Mouse (Mus musculus): Measurements from ENCODE around the gene Ifna9. TPM values are rescaled to one million over a fixed set of nuclear protein-coding genes. Genes with fewer than 3 reads are reported as not detected.

Gene Ifna9
- polyA plus RNA-seq, 1 experiment from 2014 or later: not detected

Other genes starting within 250 kb of the Ifna9 start
- 18.3 and 20.7 TPM in 2 replicates for gene Hacd4, start 153.5 kb downstream of the Ifna9 start, polyA plus RNA-seq (2015; fragmentation: Nextera tagmentation; extraction: Ambion mirVana)
- gene Ifnb1, start 69.6 kb downstream of the Ifna9 start, polyA plus RNA-seq (2015; fragmentation: Nextera tagmentation; extraction: Ambion mirVana): not detected in 2 replicates
- not detected in 2 replicates for gene Ifna15, start 34.1 kb downstream of the Ifna9 start, polyA plus RNA-seq (2015; fragmentation: Nextera tagmentation; extraction: Ambion mirVana)
- not detected in 2 replicates for gene Ifna14, start 20.6 kb downstream of the Ifna9 start, polyA plus RNA-seq (2015; fragmentation: Nextera tagmentation; extraction: Ambion mirVana)
- gene Ifna12, start 11.0 kb upstream of the Ifna9 start, polyA plus RNA-seq (2015; fragmentation: Nextera tagmentation; extraction: Ambion mirVana): not detected in 2 replicates
- gene C87499, start 42.0 kb upstream of the Ifna9 start, polyA plus RNA-seq (2015; fragmentation: Nextera tagmentation; extraction: Ambion mirVana): not detected in 2 replicates
- gene Ifna13, start 52.1 kb upstream of the Ifna9 start, polyA plus RNA-seq (2015; fragmentation: Nextera tagmentation; extraction: Ambion mirVana): not detected in 2 replicates
- gene Ifna16, start 84.5 kb upstream of the Ifna9 start, polyA plus RNA-seq (2015; fragmentation: Nextera tagmentation; extraction: Ambion mirVana): not detected in 2 replicates
- gene Ifna2, start 91.5 kb upstream of the Ifna9 start, polyA plus RNA-seq (2015; fragmentation: Nextera tagmentation; extraction: Ambion mirVana): not detected in 2 replicates
- not detected in 2 replicates for gene Ifnab, start 99.0 kb upstream of the Ifna9 start, polyA plus RNA-seq (2015; fragmentation: Nextera tagmentation; extraction: Ambion mirVana)
- 1.1 and 1.2 TPM in 2 replicates for gene Gm26566, start 129.4 kb upstream of the Ifna9 start, polyA plus RNA-seq (2015; fragmentation: Nextera tagmentation; extraction: Ambion mirVana)
- 95.2 and 103 TPM in 2 replicates for gene Klhl9, start 130.1 kb upstream of the Ifna9 start, polyA plus RNA-seq (2015; fragmentation: Nextera tagmentation; extraction: Ambion mirVana)
- not detected in 2 replicates for gene Gm13271, start 162.5 kb upstream of the Ifna9 start, polyA plus RNA-seq (2015; fragmentation: Nextera tagmentation; extraction: Ambion mirVana)
- gene Gm13283, start 167.7 kb upstream of the Ifna9 start, polyA plus RNA-seq (2015; fragmentation: Nextera tagmentation; extraction: Ambion mirVana): 0.30 and 0.49 TPM in 2 replicates
- gene Gm13290, start 181.4 kb upstream of the Ifna9 start, polyA plus RNA-seq (2015; fragmentation: Nextera tagmentation; extraction: Ambion mirVana): 0.23 TPM in 1 of 2 replicates, not detected in the other
- not detected in 2 replicates for gene Gm13289, start 184.5 kb upstream of the Ifna9 start, polyA plus RNA-seq (2015; fragmentation: Nextera tagmentation; extraction: Ambion mirVana)
- 0.40 TPM in 1 of 2 replicates, not detected in the other for gene Gm13272, start 187.5 kb upstream of the Ifna9 start, polyA plus RNA-seq (2015; fragmentation: Nextera tagmentation; extraction: Ambion mirVana)
- gene Ifnz, start 189.7 kb upstream of the Ifna9 start, polyA plus RNA-seq (2015; fragmentation: Nextera tagmentation; extraction: Ambion mirVana): 0.35 TPM in 1 of 2 replicates, not detected in the other
- not detected in 2 replicates for gene Gm13276, start 193.3 kb upstream of the Ifna9 start, polyA plus RNA-seq (2015; fragmentation: Nextera tagmentation; extraction: Ambion mirVana)
- gene Gm13277, start 196.2 kb upstream of the Ifna9 start, polyA plus RNA-seq (2015; fragmentation: Nextera tagmentation; extraction: Ambion mirVana): not detected in 2 replicates
- not detected in 2 replicates for gene Gm13278, start 199.2 kb upstream of the Ifna9 start, polyA plus RNA-seq (2015; fragmentation: Nextera tagmentation; extraction: Ambion mirVana)
- gene Gm13275, start 202.1 kb upstream of the Ifna9 start, polyA plus RNA-seq (2015; fragmentation: Nextera tagmentation; extraction: Ambion mirVana): not detected in 2 replicates
- gene Gm13279, start 205.0 kb upstream of the Ifna9 start, polyA plus RNA-seq (2015; fragmentation: Nextera tagmentation; extraction: Ambion mirVana): not detected in 2 replicates
- gene Gm13285, start 207.3 kb upstream of the Ifna9 start, polyA plus RNA-seq (2015; fragmentation: Nextera tagmentation; extraction: Ambion mirVana): 1.0 and 1.2 TPM in 2 replicates
- not detected in 2 replicates for gene Gm13287, start 210.9 kb upstream of the Ifna9 start, polyA plus RNA-seq (2015; fragmentation: Nextera tagmentation; extraction: Ambion mirVana)
- gene Gm13288, start 213.1 kb upstream of the Ifna9 start, polyA plus RNA-seq (2015; fragmentation: Nextera tagmentation; extraction: Ambion mirVana): 0.08 TPM in 1 of 2 replicates, not detected in the other
- not detected in 2 replicates for gene Ifna7, start 223.8 kb upstream of the Ifna9 start, polyA plus RNA-seq (2015; fragmentation: Nextera tagmentation; extraction: Ambion mirVana)
- not detected in 2 replicates for gene Ifna11, start 227.6 kb upstream of the Ifna9 start, polyA plus RNA-seq (2015; fragmentation: Nextera tagmentation; extraction: Ambion mirVana)
- gene Ifna6, start 235.0 kb upstream of the Ifna9 start, polyA plus RNA-seq (2015; fragmentation: Nextera tagmentation; extraction: Ambion mirVana): not detected in 2 replicates
- gene Ifna5, start 243.1 kb upstream of the Ifna9 start, polyA plus RNA-seq (2015; fragmentation: Nextera tagmentation; extraction: Ambion mirVana): not detected in 2 replicates
- gene Ifna4, start 249.5 kb upstream of the Ifna9 start, polyA plus RNA-seq (2015; fragmentation: Nextera tagmentation; extraction: Ambion mirVana): not detected in 2 replicates